Mouse (Mus musculus): ENCODE results near the gene Ndc1.

Gene Ndc1

DNA sequence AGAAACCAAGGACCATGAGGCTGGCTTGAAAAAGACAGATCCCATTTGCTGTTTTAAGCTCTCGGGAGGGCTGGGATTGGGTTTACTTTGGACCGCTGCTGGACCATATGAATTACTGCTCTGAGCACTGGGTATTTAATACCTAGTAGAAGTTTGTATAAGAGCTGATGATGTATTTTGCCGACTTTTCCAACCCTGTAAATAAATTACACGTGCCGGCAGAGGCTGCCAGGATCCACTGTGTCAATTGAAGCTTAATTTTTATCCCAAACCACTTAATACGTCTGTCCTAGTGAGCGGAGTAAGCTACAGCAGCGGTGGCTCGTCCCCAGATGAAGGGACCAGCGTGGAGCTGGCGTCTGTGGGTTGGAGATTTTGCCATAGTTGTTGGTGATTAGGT is 74.7 kb downstream of the Ndc1 start:
- no peak for DNase-seq (ENCODE audit: low read depth, low spot score)

DNA sequence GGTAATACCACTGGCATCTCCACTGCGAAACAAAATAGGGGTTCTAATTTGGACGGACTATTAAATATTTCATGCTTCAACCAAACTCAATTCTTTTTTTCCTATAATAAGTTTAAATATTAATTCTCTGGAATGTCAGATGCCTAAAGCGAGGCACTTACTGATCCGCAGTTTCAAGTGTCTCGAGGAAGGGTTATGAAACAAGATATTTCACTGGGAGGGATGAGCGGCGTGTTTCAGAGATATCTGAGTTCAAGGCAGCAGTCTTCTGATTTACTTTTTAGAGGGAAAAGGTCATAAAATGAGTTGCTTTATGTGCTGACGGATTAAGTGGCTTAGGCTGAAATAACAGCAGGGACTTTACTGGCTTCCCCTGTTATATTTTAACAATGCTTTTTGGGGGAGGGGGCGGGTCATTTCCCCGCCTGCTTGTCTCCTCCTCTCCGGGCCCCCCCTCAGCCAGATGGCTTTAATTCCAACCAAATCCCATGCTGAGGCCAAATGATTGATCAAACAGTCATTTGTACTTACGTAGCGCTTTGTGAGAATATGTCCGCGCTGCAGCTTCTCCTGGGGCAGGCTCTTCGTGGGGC is 75.4 kb downstream of the Ndc1 start:
- no peak for DNase-seq (ENCODE audit: low read depth, low spot score)

DNA sequence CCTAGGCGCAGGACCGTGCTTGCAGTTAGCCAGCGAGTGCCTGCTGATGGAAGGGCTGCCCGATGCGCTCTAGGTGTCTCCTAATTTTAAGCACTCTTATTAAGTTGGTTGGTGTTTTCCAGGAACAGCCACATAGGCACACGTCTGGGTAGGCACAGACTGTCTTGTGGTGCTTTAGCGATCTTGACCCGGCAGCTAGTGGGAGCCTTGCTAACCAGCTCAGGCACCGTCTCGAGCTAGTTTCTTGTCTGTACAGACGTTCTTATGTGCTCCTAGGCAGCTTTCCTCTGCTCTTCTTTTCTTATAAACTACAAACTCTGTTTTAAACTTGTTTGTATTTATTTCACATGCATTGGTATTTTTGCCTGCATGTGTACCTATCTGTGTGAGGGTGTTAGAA is 76.0 kb downstream of the Ndc1 start:
- DNase-seq (ENCODE audit: low read depth, low spot score), result no peak

DNA sequence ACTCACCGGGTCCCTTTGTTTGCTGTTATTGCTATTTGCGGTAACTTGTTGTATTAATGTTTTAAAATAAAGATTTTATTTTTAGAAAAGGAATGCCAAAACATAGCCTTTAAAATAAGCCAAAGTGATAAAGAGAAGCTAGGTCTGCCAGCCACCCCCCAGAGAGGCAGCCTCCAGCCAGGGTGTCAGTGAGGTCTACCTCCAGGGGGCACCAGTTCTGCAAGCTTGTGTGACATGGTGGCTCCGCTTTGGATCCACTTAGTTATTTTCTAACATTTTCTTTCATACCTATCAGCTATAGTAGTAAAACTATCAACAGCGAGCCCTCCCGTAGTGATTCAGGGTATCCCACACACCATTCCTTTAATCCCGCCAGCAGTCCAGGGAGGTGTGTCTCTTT is 80.9 kb downstream of the Ndc1 start:
- no peak for DNase-seq (ENCODE audit: low read depth, low spot score)

DNA sequence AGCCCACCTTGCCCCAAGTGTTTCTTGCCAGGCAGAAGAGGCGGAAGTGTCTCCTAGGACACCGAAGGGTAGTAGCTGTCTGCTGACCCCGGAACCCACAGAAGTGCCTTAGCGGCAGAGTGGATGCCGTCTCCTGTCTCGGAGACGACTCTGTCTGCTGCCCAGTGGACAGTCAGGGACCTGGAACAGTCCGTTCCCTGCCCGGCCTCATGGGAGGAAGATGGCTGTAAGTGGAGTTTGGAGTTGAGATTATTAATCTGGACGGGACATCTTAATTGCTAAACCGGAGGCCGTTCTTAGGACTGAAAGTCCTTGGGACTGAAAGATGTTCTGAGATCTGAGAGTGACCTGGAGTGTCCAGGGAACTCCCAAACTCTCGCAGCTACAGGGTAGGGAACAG is 81.9 kb downstream of the Ndc1 start:
- no peak for DNase-seq (ENCODE audit: low read depth, low spot score)

DNA sequence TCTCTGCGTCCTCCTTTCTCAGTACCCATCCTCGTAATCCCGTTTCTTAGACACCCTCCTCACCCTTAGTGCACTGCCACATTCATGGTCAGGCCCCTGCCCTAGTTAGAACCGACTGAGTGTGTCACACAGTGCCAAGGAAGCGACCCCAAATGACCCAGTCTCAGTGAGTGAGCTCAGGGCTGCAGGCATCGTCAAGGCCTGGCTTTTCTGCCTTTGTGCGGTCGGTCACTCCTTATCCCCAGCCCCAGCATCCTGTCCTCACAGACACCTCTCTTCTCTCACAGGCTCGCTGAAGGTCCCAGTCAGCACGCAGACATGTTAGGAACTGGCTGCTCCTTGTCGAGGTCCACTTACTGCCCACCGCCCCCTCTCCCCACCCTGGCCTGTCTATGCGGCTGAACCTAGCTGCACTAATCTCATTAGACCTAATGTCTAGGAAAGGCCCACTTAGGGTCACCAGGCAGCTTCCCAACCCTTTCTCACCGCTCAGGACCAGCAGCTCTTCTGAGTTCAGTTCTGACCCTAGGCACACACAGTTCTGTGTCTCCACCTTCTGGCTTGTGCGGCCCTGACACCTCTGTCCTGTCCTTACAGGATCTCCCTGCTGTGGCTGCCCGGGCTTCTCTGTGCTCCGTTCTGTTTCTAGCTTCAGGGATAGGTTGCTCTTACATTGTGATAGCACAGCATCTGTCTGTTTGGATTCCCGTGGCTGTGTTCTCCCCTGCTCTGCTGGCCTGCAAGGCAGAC is 84.9 kb downstream of the Ndc1 start:
- DNase-seq (ENCODE audit: low read depth, low spot score), result no peak

DNA sequence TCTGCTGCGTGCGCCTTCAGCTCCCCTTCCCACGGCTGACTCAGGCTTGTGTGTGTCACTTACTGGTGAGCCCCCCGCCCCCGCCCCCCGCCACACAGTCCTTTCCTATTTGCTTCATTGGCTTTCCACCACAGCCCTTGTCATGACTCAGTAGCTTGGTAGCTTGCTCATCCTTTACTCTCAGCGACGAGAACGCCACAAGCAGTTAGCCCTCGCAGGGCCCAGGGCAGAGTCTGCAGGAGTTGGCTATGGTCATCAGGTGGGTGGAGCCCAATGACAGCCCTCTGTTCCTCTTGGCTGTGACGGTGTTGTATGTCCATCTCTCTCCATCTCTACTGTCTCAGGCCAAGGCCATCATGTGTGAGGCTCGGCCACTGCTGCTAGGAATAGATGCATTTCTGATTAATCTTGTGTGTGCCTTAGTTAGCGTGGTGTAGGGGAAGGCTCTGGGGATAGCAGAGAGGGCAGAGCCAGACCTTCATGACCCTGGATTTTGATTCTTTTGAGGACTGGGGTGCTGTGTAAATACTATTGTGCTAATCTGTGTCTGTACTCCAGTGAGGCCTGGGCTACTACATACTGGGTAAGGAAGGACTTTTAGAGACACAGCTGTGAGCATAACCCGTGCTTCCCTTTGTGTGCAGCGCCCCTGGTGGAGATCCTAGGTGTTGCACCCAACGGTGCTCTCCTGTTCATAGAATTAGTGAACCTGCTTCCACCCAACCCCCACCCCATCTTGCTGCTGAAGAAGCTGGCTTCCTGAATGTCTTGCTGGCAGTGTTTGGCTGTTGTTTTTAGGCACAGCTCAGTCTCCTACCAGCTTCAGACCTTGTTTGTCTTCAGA is 85.8 kb downstream of the Ndc1 start:
- peak; percentile 59 for DNase-seq (ENCODE audit: low read depth, low spot score)

DNA sequence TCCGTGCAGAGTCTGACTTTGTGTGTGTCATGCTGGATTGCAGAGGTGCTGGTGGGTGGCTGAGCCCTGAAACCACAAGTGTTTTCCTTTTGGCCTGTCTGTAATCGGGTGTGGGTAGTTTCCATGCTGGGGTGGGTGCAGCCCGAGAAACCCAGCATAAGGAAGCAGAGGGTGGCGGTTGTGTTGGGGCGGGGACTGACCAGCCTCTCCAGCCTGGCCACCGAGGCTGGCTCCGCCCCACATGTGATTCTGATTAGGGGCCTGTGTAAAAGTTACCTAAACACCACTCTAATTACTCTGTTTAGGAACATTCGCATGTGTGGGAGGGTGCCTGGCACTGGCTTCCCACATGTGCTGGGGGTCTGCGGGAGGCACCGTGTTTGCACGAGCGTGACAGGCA is 90.0 kb downstream of the Ndc1 start:
- DNase-seq (ENCODE audit: low read depth, low spot score), result peak; percentile 30

DNA sequence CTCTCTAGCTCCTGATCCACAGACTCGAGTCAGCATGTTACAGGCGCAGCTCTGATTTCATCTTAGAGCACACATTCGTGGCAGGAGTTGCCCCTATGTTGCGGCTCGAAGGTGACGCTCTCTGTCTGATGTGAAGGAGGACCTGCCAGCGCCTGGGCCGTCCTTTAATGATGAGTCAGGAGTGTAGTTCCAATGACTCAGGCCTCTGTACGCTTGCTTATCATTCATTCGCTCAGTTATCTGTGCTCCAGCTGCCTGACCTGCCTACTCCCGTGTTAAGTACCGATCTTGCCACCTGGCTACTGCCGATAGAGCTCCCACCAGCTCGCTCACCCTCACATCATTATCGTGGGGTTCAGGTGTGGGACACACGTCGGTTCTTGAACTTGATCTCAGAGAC is 91.3 kb downstream of the Ndc1 start:
- DNase-seq (ENCODE audit: low read depth, low spot score), result peak; percentile 73

DNA sequence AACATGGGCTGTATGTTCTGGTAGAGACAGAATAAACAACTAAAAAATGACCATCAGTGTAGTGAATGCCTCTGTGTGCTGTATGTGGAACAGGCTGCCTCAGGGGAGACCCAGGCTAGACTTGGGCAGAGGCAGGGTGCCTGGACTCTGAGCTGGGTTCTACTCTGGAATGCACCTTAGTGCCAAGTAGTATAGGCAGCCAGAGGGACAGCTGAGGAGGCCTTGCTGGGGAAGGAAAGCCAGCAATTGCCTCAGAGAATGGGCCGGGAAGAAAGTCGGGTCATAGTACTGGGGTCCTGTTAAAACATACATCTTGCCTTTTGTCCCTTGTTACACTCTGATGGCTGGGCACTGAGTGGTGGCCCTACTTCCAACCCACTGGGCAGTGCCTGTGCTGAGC is 91.9 kb downstream of the Ndc1 start:
- no peak for DNase-seq (ENCODE audit: low read depth, low spot score)

DNA sequence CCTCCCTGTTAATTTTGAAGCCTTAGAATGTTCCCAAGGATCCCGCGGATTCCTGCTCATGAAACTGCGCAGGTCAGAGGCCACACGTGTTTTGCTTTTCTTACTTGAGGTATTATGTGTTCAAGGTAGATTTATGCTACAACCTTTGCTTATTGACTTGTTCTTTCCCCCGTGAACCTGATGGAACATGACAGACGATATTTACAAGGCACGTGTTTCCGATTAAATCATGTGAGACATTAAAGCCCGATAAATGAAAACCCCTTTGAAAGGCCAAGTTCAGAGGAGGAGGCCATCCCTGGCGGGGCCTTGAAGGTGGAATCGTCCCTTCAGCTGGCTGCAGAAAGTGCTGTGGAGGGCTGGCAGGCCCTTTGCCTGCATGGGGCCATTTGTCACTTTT is 92.9 kb downstream of the Ndc1 start:
- DNase-seq (ENCODE audit: low read depth, low spot score), result no peak
